Mouse (Mus musculus) embryo, embryonic 10.5 days (tissue): ENCODE measurements around the gene Lax1.
"Not testable (repeated sequence)": the region's sequence is repeated elsewhere in the genome, so short reads cannot be mapped to it uniquely, and the experiment has no call there.

ENCODE experiments used
- DNase-seq: peaks from one replicate; pipeline ENCODE4 v3.0.0-alpha.2; 2015; ENCODE audit warnings: low spot score

Gene Lax1

GRCm38 (mm10) chr1:133689897-133690296, at the start of gene Lax1:
Gene Lax1, minus strand, starts transcription at chr1:133690108.
- no peak for DNase-seq

DNA sequence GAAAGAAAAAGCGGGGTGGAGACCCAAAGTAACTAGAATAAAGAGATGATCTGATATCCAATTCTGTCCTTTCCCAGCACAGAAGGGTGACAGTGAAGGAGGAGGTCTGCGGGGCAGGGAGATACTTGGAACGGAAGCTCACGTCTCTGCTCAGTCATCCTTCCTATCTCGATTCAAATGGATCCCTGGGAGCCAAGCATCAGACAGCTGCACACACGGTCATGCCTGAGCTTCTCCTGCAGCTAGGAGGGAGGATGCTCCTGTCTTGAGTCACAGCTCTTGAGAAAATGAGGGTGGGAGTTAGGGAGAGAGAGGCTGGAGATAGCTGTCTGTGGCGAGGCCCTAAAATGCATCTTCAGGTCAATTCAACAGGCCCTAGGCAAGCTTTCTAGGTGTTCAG, 46.8 kb upstream of the Lax1 start:
- DNase-seq: no peak

DNA sequence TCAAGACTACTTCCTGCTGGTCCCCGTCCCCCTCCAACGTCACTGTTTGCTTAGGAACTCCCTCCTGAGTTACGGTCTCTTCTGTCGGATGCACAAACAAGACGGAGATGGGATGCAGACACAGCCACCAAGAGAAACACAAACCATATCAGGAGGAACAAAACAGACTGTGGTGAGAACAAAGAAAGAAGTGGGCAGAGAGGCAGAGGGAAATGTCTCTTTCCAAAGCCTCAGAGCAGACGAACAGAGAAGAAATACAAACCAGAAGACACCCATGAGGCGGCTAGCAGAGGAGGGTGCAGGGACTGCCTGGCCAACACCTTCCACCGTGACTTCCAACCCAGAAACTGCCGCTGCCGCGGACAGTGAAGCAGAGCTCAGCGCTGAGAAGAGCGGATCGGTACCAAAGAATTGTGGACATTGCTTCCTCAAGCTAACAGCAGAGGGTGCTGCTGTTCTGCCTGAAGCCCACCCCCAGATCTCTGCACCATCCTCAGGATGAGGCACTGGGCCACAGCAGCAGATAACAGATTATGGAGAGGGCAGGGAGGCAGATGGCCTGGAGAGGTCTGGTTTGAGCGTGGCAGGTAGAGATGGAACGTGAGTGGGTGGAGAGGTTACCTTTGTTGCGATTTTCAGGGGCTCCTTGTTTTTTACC, 46.2 kb upstream of the Lax1 start:
- peak; percentile 89 for DNase-seq

GRCm38 (mm10) chr1:133732814-133733213, 42.9 kb upstream of the Lax1 start:
- DNase-seq: peak; percentile 47

- no peak for DNase-seq
Observed at GRCm38 (mm10) chr1:133728339-133728738, 38.4 kb upstream of the Lax1 start.

DNA sequence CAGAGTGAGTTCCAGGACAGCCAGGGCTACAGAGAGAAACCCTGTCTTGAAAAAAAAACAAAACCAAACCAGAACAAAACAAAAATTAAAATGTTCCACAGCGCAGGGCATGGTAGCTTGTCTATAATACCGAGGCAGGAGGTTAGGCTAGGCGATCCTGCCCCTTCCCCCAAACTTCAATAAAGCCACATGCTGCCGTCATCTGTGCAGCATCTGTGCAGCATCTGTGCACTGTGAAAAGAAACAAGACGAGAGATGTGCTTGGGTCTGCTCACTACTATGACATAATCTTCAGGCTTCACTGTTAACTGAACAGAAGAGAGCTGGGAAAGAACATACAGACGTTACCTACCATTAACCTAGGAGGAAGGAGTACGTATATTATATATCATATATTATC, 30.4 kb upstream of the Lax1 start:
- DNase-seq: peak; percentile 33

GRCm38 (mm10) chr1:133718786-133719185, 28.9 kb upstream of the Lax1 start:
- no peak for DNase-seq

- DNase-seq: no peak
Observed at GRCm38 (mm10) chr1:133718296-133718695, 28.4 kb upstream of the Lax1 start.

GRCm38 (mm10) chr1:133716464-133716863, 26.6 kb upstream of the Lax1 start:
- DNase-seq: peak; percentile 47

GRCm38 (mm10) chr1:133715191-133715590, 25.3 kb upstream of the Lax1 start:
- DNase-seq: no peak

- DNase-seq: no peak
Observed at GRCm38 (mm10) chr1:133713009-133713370, 23.1 kb upstream of the Lax1 start.

DNA sequence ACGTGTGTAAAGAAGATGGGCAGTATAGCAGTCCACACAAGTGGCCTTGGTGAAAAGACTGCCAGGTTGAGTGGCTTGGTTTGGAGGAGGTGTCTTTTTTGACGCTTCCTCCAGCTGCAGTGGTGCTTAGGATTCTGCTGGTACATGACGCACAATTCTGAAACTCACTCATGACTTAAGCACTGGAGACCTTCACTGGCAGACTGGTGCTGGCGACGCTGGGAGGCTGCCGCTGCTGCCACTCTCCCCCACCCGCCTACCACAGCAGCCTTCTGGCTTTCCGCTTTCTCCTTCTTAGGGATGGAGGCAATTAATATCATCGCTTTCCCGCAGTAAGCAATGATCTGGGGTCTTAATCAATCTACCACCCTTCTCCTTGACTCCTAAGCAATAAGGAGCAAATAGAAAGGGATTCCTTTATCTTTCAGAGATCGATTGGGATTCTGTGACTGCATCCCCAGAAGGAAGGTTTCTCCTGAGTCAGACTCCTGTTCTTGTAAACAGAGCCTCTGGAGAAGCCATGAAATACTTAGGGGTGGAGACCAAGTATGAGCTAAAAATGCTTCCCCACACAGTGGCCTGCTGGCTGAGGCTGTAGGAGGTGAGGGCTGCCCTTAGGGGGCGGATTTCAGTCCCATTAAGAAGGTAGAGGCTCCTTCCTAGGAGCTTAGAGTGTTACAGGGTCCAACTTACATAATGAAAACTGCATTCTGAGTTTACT, 22.5 kb upstream of the Lax1 start:
- no peak for DNase-seq

DNA sequence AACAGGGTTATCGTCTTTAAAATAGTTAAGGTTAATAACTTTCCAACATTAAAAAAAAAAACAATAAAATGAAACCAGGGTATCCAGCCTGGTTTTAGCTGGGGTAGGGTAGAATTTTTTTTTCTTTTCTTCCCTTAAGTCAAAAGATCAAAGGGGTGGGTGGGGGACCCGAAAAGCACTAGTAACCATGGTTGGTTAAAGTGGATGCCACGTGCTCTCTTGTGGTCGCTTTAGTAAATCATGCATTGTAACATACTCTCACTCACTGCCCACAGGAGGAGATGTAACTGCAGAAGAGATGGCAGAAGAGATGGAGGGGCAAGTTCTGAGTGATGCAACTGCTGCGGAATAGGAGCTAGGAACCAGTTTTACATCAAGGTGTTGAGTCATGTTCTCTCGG, 21.5 kb upstream of the Lax1 start:
- DNase-seq: no peak

GRCm38 (mm10) chr1:133710895-133711294, 21.0 kb upstream of the Lax1 start:
- no peak for DNase-seq

GRCm38 (mm10) chr1:133709292-133709691, 19.4 kb upstream of the Lax1 start:
- no peak for DNase-seq

DNA sequence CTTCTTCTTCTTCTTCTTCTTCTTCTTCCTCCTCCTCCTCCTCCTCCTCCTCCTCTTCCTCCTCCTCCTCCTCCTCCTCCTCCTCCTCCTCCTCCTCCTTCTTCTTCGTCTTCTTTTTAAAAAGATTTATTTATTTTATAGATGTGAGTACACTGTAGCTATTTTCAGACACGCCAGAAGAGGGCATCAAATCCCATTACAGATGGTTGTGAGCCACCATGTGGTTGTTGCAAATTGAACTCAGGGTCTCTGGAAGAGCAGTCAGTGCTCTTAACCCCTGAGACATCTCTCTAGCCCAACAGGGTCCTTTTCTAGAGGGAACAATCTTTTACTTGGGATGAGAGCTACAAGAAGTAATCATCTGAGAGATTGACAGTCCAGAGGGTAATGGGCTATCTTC, 11.9 kb upstream of the Lax1 start:
- DNase-seq: not testable (repeated sequence)

DNA sequence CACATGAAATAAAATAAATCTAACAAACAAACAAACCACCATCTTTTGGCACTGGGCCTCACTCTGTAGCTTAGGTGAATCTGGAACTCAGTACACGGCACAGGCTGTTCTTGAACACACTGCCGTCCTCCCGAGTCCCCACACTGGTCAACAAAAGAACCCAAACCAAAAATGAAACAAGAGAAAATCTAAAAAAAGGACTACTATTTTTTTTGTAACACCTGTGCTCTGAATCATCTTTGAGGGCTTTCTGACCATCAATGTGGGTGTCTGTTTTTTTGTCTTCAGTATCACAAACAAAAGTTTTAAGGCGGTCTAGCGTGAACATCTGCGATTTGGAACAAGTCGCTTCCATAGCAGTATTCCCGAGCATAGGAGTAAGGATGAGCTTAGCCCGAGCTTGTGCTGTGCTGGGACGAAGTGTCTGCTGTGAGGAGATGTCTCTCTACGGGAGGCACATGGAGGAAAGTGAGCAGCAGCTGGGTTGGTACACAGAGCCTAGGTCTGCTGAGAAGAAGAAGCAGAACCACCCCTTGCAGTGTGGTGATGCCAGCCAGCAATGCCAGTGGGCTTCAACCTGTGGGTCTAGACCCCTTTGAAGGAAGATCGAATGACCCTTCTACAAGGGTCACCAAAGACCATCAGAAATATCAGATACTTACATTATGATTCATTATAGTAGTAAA, 8.2 kb upstream of the Lax1 start:
- no peak for DNase-seq

DNA sequence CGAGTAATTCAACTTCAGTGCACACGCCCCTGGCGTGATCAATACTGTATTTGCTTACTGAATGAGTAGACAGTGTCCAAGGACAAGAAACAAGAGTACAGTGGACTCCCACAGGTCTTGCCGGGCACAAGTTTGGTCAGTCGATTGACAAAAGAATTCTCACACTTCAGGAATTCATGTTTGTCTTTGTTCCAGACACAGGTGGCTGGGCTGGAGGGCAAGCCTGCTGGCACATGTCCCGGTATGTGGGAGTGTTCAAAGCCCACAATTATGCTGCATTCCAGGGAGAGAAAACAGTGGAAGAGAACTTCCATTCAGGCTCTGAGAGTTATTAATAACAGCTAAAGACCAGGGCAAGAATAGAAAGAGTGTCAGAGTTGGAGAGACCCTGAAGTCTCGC, 6.0 kb upstream of the Lax1 start:
- DNase-seq: peak; percentile 50

GRCm38 (mm10) chr1:133694876-133695275, 5.0 kb upstream of the Lax1 start:
- no peak for DNase-seq

- DNase-seq: peak; percentile 54
Observed at GRCm38 (mm10) chr1:133694301-133694700, 4.4 kb upstream of the Lax1 start.

DNA sequence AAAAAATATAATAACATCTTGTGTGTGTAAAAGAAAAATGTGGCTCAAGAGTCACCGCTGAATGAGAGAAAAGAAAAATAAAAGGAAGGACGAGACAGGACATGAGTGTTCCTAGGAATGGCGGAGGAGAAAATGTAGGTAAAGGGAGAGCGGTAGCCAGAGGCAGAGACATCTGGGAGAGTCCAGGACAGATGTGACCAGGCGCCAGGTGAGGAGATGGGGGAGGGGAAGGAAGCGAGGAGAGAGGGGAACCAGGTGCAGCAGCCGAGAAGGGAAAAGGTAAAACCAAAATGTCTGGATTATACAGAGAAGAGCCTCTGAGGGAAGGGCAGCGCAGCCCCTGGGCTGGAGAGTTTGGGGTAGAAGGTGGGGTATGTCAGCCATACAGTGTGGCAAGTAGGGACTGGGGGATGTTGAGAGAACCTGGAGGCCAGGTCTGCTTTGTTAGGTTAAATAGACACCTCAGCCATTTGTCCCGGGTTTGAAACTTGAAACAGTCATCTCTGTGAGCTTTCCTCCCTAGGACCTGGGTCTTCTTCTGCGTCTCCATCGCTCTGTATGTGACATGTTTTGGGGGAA, 3.7 kb upstream of the Lax1 start:
- no peak for DNase-seq

GRCm38 (mm10) chr1:133692195-133692594, 2.3 kb upstream of the Lax1 start:
- DNase-seq: no peak

- DNase-seq: no peak
Observed at GRCm38 (mm10) chr1:133691046-133691445, 1.1 kb upstream of the Lax1 start.
